Comparison of ENCODE assay signal across 8 mouse cellular contexts in genomic region chr7:101679591-101679990, GRCm38 (mm10). TPM values are rescaled to one million over a fixed set of nuclear protein-coding genes. Genes with fewer than 3 reads are reported as not detected.
A peak's percentile ranks its signal among the peaks of the same experiment; 100 is the strongest.
DNase-seq lines count a peak whose midpoint lies in the region; ATAC-seq and TF ChIP-seq lines count a peak whose summit lies in the region.

No protein-coding gene starts in this region.

- TF ChIP-seq CTCF in bone marrow, adult 2 months (IDR thresholded peaks at IDR 0.05; ENCODE audit: control insufficient read depth, insufficient read depth, low read length): peak; percentile 78

- no peaks in the 10 kb centered on the region for H3K9me3 ChIP-seq in heart, embryonic 12.5 days (replicated peaks)
- H3K9me3 ChIP-seq in kidney, embryonic 15.5 days (replicated peaks): no peaks in the 10 kb centered on the region

- peaks cover 1% of the 10 kb centered on the region; the same call in 1 of the 2 replicates for H3K4me1 ChIP-seq in bone marrow, adult 2 months (ENCODE audit: control insufficient read depth, insufficient read depth, low read length)
- peaks cover 42% of the 10 kb centered on the region for H3K4me1 ChIP-seq in heart, embryonic 12.5 days (replicated peaks)
- H3K4me1 ChIP-seq in kidney, embryonic 15.5 days: peaks cover 40% of the 10 kb centered on the region

- ATAC-seq in erythroblast, adult 5-6 weeks (replicated peaks; ENCODE audit: low FRiP score, poor library complexity, severe bottlenecking): peak; percentile 71; the same call in 1 of the 2 replicates
- ATAC-seq in heart, embryonic 12.5 days (ENCODE audit: insufficient number of reproducible peaks, low FRiP score): 0 out of 2 replicates have a peak, but pooled peaks have one; percentile 52
- ATAC-seq in kidney, embryonic 15.5 days (replicated peaks; ENCODE audit: low FRiP score): peak; percentile 87
- peak; percentile 53; the same call in 1 of the 2 replicates for ATAC-seq in monocyte, adult 5-6 weeks (replicated peaks; ENCODE audit: insufficient number of reproducible peaks, low FRiP score, low TSS enrichment, poor library complexity, severe bottlenecking)

- WGBS in bone marrow, adult 2 months: 17% methylated on average over 7 of the region's 7 CpGs
- 18% methylated on average over 7 of the region's 7 CpGs for WGBS in heart, embryonic 12.5 days
- 18% methylated on average over 7 of the region's 7 CpGs for WGBS in kidney, embryonic 15.5 days

- no peaks in the 10 kb centered on the region for H3K27me3 ChIP-seq in heart, embryonic 12.5 days (replicated peaks)
- no peaks in the 10 kb centered on the region for H3K27me3 ChIP-seq in kidney, embryonic 15.5 days

- H3K36me3 ChIP-seq in heart, embryonic 12.5 days: no peaks in the 10 kb centered on the region
- H3K36me3 ChIP-seq in kidney, embryonic 15.5 days: no peaks in the 10 kb centered on the region

- H3K27ac ChIP-seq in bone marrow, adult 2 months (ENCODE audit: control insufficient read depth, insufficient read depth, low read depth, low read length, poor library complexity): no peak overlapping the region
- H3K27ac ChIP-seq in heart, embryonic 12.5 days (ENCODE audit: poor library complexity, severe bottlenecking): no peak overlapping the region
- H3K27ac ChIP-seq in kidney, embryonic 15.5 days: no peak overlapping the region

- no peak overlapping the region for H3K4me3 ChIP-seq in bone marrow, adult 2 months (replicated peaks; ENCODE audit: control insufficient read depth, low read depth, low read length)
- no peak overlapping the region for H3K4me3 ChIP-seq in heart, embryonic 12.5 days
- no peak overlapping the region for H3K4me3 ChIP-seq in kidney, embryonic 15.5 days (replicated peaks)

- no peak; the same call in 1 of the 2 replicates for TF ChIP-seq POLR2A in bone marrow, adult 2 months (IDR thresholded peaks at IDR 0.05; ENCODE audit: borderline replicate concordance, control insufficient read depth, low read depth, low read length)

- DNase-seq in 3T3-L1 (ENCODE audit: low read depth, low spot score) (peak; percentile 69), liver (peak; percentile 73)
- peak; percentile 54 for DNase-seq in spleen, postnatal 36 days (ENCODE audit: low spot score in 2 of 2)

- no peak overlapping the region for H3K9ac ChIP-seq in heart, embryonic 12.5 days
- H3K9ac ChIP-seq in kidney, embryonic 15.5 days: no peak overlapping the region

- no peak overlapping the region for H3K4me2 ChIP-seq in heart, embryonic 12.5 days
- H3K4me2 ChIP-seq in kidney, embryonic 15.5 days: no peak overlapping the region

RNA-seq across cellular contexts. Expression of gene Clpb, which starts 16.2 kb away (rescaled TPM):
- polyA plus RNA-seq in bone marrow, adult 2 months (2011; ENCODE audit: insufficient read depth, insufficient read length, low replicate concordance, missing spikeins): 5.0 and 12.5 TPM in 2 replicates
- total RNA-seq in erythroblast, adult 5-6 weeks (2015; ENCODE audit: low replicate concordance): 0.38 and 0.42 TPM in 2 replicates
- total RNA-seq in erythroblast, adult 5-6 weeks (2017; ENCODE audit: low replicate concordance): 3.8 and 10.5 TPM in 2 replicates
- 44.8 and 47.8 TPM in 2 replicates for polyA plus RNA-seq in heart, embryonic 12.5 days (2016; fragmentation: Nextera tagmentation; extraction: Ambion mirVana)
- 58.7 and 64.7 TPM in 2 replicates for polyA plus RNA-seq in kidney, embryonic 15.5 days (2015; fragmentation: Nextera tagmentation; extraction: Ambion mirVana)
- 3.9 to 14.6 TPM (median 12.1 TPM) in 3 replicates for total RNA-seq in monocyte, adult 5-6 weeks (2017)
